Mouse (Mus musculus) stomach, postnatal 0 days (tissue): Measurements from ENCODE around the gene Hes5.

Experiments
- CTCF ChIP-seq: IDR thresholded peaks from 2 replicates; pipeline ENCODE4 v1.5.1; 2016; ENCODE audit warnings: antibody characterized with exemption, low read depth, mild to moderate bottlenecking, moderate library complexity
- EP300 ChIP-seq: optimal IDR thresholded peaks from 2 replicates; pipeline ENCODE3; 2016; ENCODE audit warnings: antibody characterized with exemption

GRCm38 (mm10) chr4:154952461-154953241, 8.1 kb upstream of the Hes5 start:
- TF ChIP-seq CTCF: no peak
- TF ChIP-seq EP300: no peak
